Mouse (Mus musculus) heart, adult 2 months (tissue): ENCODE data around the gene Crp.

ENCODE experiments used
- CTCF ChIP-seq: fragments of 200-600 bp; IDR thresholded peaks from 2 replicates; pipeline ENCODE4 v1.8.1; 2022; ENCODE audit warnings: antibody characterized with exemption, mild to moderate bottlenecking, moderate library complexity
- EP300 ChIP-seq: fragments of 200-500 bp; IDR thresholded peaks from 2 replicates; pipeline ENCODE4 v1.6.1; 2011; ENCODE audit warnings: low read depth, low read length, control low read depth; ENCODE audit not compliant: insufficient read depth
- POLR2A ChIP-seq: fragments of 200-500 bp; IDR thresholded peaks from 2 replicates; pipeline ENCODE4 v1.6.1; 2011; ENCODE audit warnings: mild to moderate bottlenecking, low read depth, low read length, control low read depth; ENCODE audit not compliant: insufficient read depth

DNA sequence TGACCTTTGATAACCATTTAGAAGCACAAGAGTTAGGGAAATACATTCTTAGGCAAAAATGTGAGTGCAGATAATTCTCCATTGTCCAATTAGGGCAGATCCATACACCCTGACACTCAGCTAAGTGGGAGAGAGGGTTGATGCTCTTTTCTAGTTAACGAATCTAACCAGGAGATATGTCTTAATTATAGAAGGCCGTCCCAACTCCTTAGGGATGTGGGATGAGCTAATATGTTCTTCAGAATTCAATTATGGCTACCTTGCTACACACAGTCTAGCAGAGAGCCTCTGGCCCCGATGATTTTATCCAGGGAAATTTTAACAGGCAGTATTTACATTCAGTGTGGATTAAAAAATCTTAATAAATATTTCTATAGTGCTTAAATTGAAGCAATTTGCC, 3.0 kb downstream of the Crp start:
- TF ChIP-seq CTCF (no peak), POLR2A (no peak), EP300 (no peak)
